Mouse (Mus musculus): ENCODE measurements around the gene Gm29427.

- TF ChIP-seq FLI1 (IDR thresholded peaks at IDR 0.05; ENCODE audit: low read length) (no peak), GATA1 (IDR thresholded peaks at IDR 0.05; ENCODE audit: borderline replicate concordance, low read length) (no peak)
These were observed 48.4 kb upstream of the Gm29427 start for GRCm38 (mm10) chr1:130764027-130764461.

Data from megakaryocyte, embryonic 14.5 days (primary cell).